Mouse (Mus musculus) embryonic fibroblast, embryonic 13.5 days (primary cell): Measurements from ENCODE around the gene Rnase2b.

Experiments used
- CTCF ChIP-seq: IDR thresholded peaks from 2 replicates; pipeline ENCODE4 v1.5.1; 2011; ENCODE audit warnings: mild to moderate bottlenecking, control low read depth, low read length, moderate library complexity, borderline replicate concordance; ENCODE audit not compliant: insufficient read depth
- POLR2A ChIP-seq: IDR thresholded peaks from 2 replicates; pipeline ENCODE4 v1.6.1; 2011; ENCODE audit warnings: low read depth, mild to moderate bottlenecking, control low read depth, low read length, moderate library complexity

DNA sequence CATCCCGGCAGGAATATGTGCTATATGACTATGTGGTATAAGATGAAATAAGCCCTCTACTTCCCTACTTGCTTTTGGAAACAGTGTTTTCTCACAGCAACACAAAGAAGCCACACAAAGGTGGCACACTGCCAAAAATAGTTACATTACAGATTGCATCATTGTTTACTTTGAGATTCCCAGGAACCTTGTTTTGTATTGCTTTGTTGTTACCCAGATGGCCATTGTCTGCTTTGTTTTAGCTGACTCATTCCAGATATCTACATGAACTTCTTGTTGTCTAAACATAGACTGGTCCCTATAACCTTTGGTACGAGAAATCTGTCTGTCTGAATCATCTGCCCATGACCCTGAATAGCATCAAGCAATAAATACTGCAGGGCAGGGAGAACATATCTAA, 21.7 kb upstream of the Rnase2b start:
- no peak for TF ChIP-seq CTCF
- no peak for TF ChIP-seq POLR2A
